Mouse (Mus musculus): ENCODE measurements around the gene Enpp5. TPM values are rescaled to one million over a fixed set of nuclear protein-coding genes. Genes with fewer than 3 reads are reported as not detected.
A peak's percentile ranks its signal among the peaks of the same experiment; 100 is the strongest.

Enpp5 gene
- total RNA-seq (2022): 10 to 100 TPM; 15.2 to 19.0 (median 16.9) TPM

GRCm38 (mm10) chr17:44078631-44079350, at the start of gene Enpp5:
TSS of gene Enpp5 (plus strand) at chr17:44078813.
- DNase-seq (ENCODE audit: low spot score): peak; percentile 82

- DNase-seq (ENCODE audit: low spot score): peak; percentile 56
Measured at GRCm38 (mm10) chr17:44029616-44030015, 49.0 kb upstream of the Enpp5 start.

- DNase-seq (ENCODE audit: low spot score): peak; percentile 63
Measured at GRCm38 (mm10) chr17:44030776-44031587, 47.6 kb upstream of the Enpp5 start.

GRCm38 (mm10) chr17:44035005-44035404, 43.6 kb upstream of the Enpp5 start:
- no peak for DNase-seq (ENCODE audit: low spot score)

GRCm38 (mm10) chr17:44038656-44039055, 40.0 kb upstream of the Enpp5 start:
- DNase-seq (ENCODE audit: low spot score): peak; percentile 35

- DNase-seq (ENCODE audit: low spot score): no peak
Measured at GRCm38 (mm10) chr17:44040449-44040848, 38.2 kb upstream of the Enpp5 start.

GRCm38 (mm10) chr17:44042301-44042700, 36.3 kb upstream of the Enpp5 start:
- no peak for DNase-seq (ENCODE audit: low spot score)

- peak; percentile 22 for DNase-seq (ENCODE audit: low spot score)
Measured at GRCm38 (mm10) chr17:44042861-44043260, 35.8 kb upstream of the Enpp5 start.

- DNase-seq (ENCODE audit: low spot score): no peak
Measured at GRCm38 (mm10) chr17:44053427-44053826, 25.2 kb upstream of the Enpp5 start.

GRCm38 (mm10) chr17:44057123-44057522, 21.5 kb upstream of the Enpp5 start:
- no peak for DNase-seq (ENCODE audit: low spot score)

GRCm38 (mm10) chr17:44058145-44058544, 20.5 kb upstream of the Enpp5 start:
- DNase-seq (ENCODE audit: low spot score): no peak

- no peak for DNase-seq (ENCODE audit: low spot score)
Measured at GRCm38 (mm10) chr17:44060781-44061180, 17.8 kb upstream of the Enpp5 start.

- no peak for DNase-seq (ENCODE audit: low spot score)
Measured at GRCm38 (mm10) chr17:44061289-44061890, 17.2 kb upstream of the Enpp5 start.

GRCm38 (mm10) chr17:44068876-44069275, 9.7 kb upstream of the Enpp5 start:
- DNase-seq (ENCODE audit: low spot score): no peak

GRCm38 (mm10) chr17:44071680-44072079, 6.9 kb upstream of the Enpp5 start:
- no peak for DNase-seq (ENCODE audit: low spot score)

GRCm38 (mm10) chr17:44075601-44076000, 3.0 kb upstream of the Enpp5 start:
- DNase-seq (ENCODE audit: low spot score): no peak

GRCm38 (mm10) chr17:44076051-44076680, 2.4 kb upstream of the Enpp5 start:
- peak; percentile 56 for DNase-seq (ENCODE audit: low spot score)

GRCm38 (mm10) chr17:44077146-44077842, 1.3 kb upstream of the Enpp5 start:
- DNase-seq (ENCODE audit: low spot score): no peak

- no peak for DNase-seq (ENCODE audit: low spot score)
Measured at GRCm38 (mm10) chr17:44077843-44078160, 811 bp upstream of the Enpp5 start.

- DNase-seq (ENCODE audit: low spot score): no peak
Measured at GRCm38 (mm10) chr17:44083156-44083555, 4.5 kb downstream of the Enpp5 start.

GRCm38 (mm10) chr17:44088226-44088625, 9.6 kb downstream of the Enpp5 start:
- DNase-seq (ENCODE audit: low spot score): no peak

GRCm38 (mm10) chr17:44090916-44091315, 12.3 kb downstream of the Enpp5 start:
- DNase-seq (ENCODE audit: low spot score): no peak

Data from heart, adult 8-10 months (tissue).